Mouse (Mus musculus) hindbrain, embryonic 14.5 days (tissue): ENCODE measurements at regions not wholly inside any gene's neighbourhood (a gene's known extent, or its start where the extent isn't known, plus 50 kb on each side); places are given as distances from the start of the nearest gene placed in this dataset.
A peak's percentile ranks its signal among the peaks of the same experiment; 100 is the strongest.

Experiments used
- ATAC-seq: fragments of 200-750 bp; cut with Nextera tagmentation; 2 replicates; pipeline ENCODE4 v1.8.0; 2017; ENCODE audit warnings: moderate number of reproducible peaks, mild to moderate bottlenecking, moderate TSS enrichment, moderate library complexity; ENCODE audit not compliant: low FRiP score
- DNase-seq: peaks from one replicate; pipeline ENCODE4 v3.0.0-alpha.2; 2015; ENCODE audit warnings: low spot score
- H3K27ac ChIP-seq: fragments of 300-500 bp; sonication (generic); 2 replicates; pipeline ENCODE4 v1.5.1; 2014; ENCODE audit warnings: mild to moderate bottlenecking, moderate library complexity
- H3K27me3 ChIP-seq: fragments of 300-500 bp; sonication (generic); 2 replicates; pipeline ENCODE4 v1.6.1; 2014; ENCODE audit warnings: mild to moderate bottlenecking, low read length, mixed read lengths; ENCODE audit not compliant: control insufficient read depth, insufficient read depth
- H3K36me3 ChIP-seq: fragments of 300-500 bp; sonication (generic); replicated peaks from 2 replicates; pipeline ENCODE4 v1.6.1; 2014; ENCODE audit not compliant: control insufficient read depth, insufficient read depth
- H3K4me1 ChIP-seq: fragments of 300-500 bp; sonication (generic); replicated peaks from 2 replicates; pipeline ENCODE4 v1.6.1; 2014; ENCODE audit warnings: antibody characterized with exemption, low read length, mixed read lengths; ENCODE audit not compliant: control insufficient read depth, insufficient read depth
- H3K4me2 ChIP-seq: fragments of 300-500 bp; sonication (generic); replicated peaks from 2 replicates; pipeline ENCODE4 v1.6.1; 2014; ENCODE audit warnings: mild to moderate bottlenecking, moderate library complexity
- H3K4me3 ChIP-seq: fragments of 300-500 bp; sonication (generic); replicated peaks from 2 replicates; pipeline ENCODE4 v1.5.1; 2014; ENCODE audit warnings: mild to moderate bottlenecking, low read length
- H3K9ac ChIP-seq: fragments of 300-500 bp; sonication (generic); 2 replicates; pipeline ENCODE4 v1.6.1; 2014
- H3K9me3 ChIP-seq: fragments of 300-500 bp; sonication (generic); 2 replicates; pipeline ENCODE4 v1.6.1; 2016; ENCODE audit warnings: low read length; ENCODE audit not compliant: control insufficient read depth
- WGBS: fragments of 180-500 bp; shearing (Covaris S2); extraction: QIAGEN DNeasy Blood & Tissue Kit; methylation state at CpG from one replicate; pipeline ENCODE4 v1.1.7; 2014; 5-methylcytosine and 5-hydroxymethylcytosine counted together

GRCm38 (mm10) chr3:150493433-150494045 lies 944.1 kb upstream of the Adgrl4 start:
- no peaks in the 10 kb centered on the region for H3K36me3 ChIP-seq

DNA sequence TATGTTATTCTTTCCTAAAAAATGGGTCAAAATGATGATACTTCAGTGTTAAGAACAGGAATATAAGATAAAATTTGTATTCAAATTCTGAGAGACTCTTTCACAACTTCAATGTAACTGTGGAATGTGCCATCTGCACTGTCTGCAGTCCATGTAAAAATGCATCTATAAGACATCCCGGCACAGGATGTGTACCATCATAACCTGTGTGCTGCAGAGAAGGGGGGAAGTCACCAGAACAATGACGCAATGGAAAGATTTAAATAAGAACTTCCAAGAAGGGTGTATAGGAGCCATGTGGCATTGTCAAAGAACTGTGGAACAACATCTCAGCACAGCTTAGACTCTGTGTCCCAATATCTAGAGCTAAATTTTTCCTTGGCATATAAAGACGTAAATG lies 906.7 kb upstream of the Adgrl4 start:
- Histone ChIP-seq H3K9ac (no peak overlapping the region), H3K36me3 (no peaks in the 10 kb centered on the region), H3K4me3 (no peak overlapping the region), H3K27me3 (no peaks in the 10 kb centered on the region), H3K4me1 (no peaks in the 10 kb centered on the region), H3K4me2 (no peak overlapping the region), H3K9me3 (no peaks in the 10 kb centered on the region), H3K27ac (no peak overlapping the region)
- WGBS, result 88% methylated on average over 3 of the region's 3 CpGs
- ATAC-seq, result no peak
- DNase-seq, result no peak

More at GRCm38 (mm10) chr3:150493433-150494045, 944.1 kb upstream of the Adgrl4 start:
- ATAC-seq (no peak), DNase-seq (no peak)
- no peak overlapping the region for H3K27ac ChIP-seq
- no peaks in the 10 kb centered on the region for H3K27me3 ChIP-seq
- no peaks in the 10 kb centered on the region for H3K4me1 ChIP-seq
- no peak overlapping the region for H3K4me2 ChIP-seq
- H3K4me3 ChIP-seq, result no peak overlapping the region
- 87% methylated on average over 2 of the region's 2 CpGs for WGBS
- no peaks in the 10 kb centered on the region for H3K9me3 ChIP-seq
- no peak overlapping the region for H3K9ac ChIP-seq

- WGBS, result 87% methylated on average over 5 of the region's 5 CpGs
- no peak for ATAC-seq
- DNase-seq, result no peak
Measured at GRCm38 (mm10) chr3:150543118-150543517, 894.6 kb upstream of the Adgrl4 start.

DNA sequence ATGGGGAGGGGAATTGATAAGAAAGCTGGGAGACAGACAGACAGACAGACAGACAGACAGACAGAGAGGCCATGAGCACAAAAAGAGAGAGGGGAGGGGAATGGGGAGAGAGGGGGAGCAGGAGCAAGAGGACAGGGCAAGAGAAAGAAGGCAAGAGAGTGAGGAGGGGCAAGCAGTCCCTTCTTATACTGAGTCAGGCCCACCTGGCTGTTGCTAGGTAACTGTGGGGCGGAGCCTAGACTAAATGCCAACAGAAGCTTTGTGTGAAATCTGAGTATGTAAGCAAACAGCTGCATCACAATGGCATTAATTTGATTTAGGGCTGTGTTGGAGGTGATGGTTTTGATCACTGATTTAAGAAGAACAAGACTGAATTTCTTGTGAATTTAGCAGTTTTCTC lies 849.2 kb upstream of the Adgrl4 start:
- no peaks in the 10 kb centered on the region for H3K36me3 ChIP-seq
- peak; percentile 32 for DNase-seq
- 52% methylated on average over 1 of the region's 1 CpGs for WGBS
- no peak overlapping the region for H3K4me2 ChIP-seq
- H3K27ac ChIP-seq, result no peak overlapping the region
- H3K4me3 ChIP-seq, result no peak overlapping the region
- no peak overlapping the region for H3K9ac ChIP-seq
- H3K4me1 ChIP-seq, result no peaks in the 10 kb centered on the region
- no peaks in the 10 kb centered on the region for H3K27me3 ChIP-seq
- no peak for ATAC-seq
- H3K9me3 ChIP-seq, result no peaks in the 10 kb centered on the region

More at GRCm38 (mm10) chr3:150543118-150543517, 894.6 kb upstream of the Adgrl4 start:
- Histone ChIP-seq H3K27me3 (no peaks in the 10 kb centered on the region), H3K27ac (no peak overlapping the region), H3K9me3 (no peaks in the 10 kb centered on the region), H3K36me3 (no peaks in the 10 kb centered on the region), H3K4me1 (no peaks in the 10 kb centered on the region), H3K9ac (no peak overlapping the region), H3K4me2 (no peak overlapping the region), H3K4me3 (no peak overlapping the region)

- H3K27me3 ChIP-seq, result no peaks in the 10 kb centered on the region
- no peak overlapping the region for H3K4me3 ChIP-seq
- no peaks in the 10 kb centered on the region for H3K9me3 ChIP-seq
- H3K4me2 ChIP-seq, result no peak overlapping the region
- DNase-seq, result no peak
- H3K27ac ChIP-seq, result no peak overlapping the region
- no peak overlapping the region for H3K9ac ChIP-seq
- whole genome bisulfite sequencing, result 95% methylated on average over 2 of the region's 2 CpGs
- ATAC-seq, result no peak
- H3K4me1 ChIP-seq, result no peaks in the 10 kb centered on the region
- H3K36me3 ChIP-seq, result no peaks in the 10 kb centered on the region
Measured at GRCm38 (mm10) chr3:150590978-150591377, 846.7 kb upstream of the Adgrl4 start.

DNA sequence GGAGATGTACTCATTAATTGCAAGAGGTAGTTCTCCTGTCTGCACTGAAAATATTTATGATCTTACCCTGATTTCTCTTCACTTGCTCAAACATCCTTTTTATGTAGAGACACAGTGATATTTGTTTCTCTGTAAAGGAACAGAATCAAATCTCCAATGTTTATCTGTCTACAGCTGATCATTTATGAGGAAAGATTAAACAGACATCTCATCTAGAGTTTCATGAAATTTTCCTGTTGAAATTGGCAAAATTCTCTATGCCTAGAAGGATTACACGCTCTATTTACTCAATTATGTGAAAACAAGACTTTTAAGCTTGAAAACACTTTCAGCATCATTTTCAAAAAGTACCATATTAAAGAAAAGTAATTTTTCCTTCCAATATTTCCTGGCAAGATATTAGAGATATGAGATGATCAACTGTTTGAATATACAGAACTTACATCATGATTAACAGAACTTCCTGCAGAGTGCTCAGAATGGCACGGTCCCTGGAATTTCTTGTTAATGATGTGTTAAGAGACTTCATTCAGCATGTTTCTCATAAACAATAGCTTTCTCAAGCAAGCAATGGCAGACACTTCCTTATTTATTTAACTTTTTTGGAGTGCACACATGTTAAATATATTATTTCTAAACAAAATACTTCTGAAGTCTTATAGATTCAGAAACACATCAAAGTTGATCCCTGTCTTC lies 834.1 kb upstream of the Adgrl4 start:
- H3K9ac ChIP-seq, result no peak overlapping the region
- ATAC-seq (no peak), DNase-seq (no peak)
- H3K27ac ChIP-seq, result no peak overlapping the region
- no peaks in the 10 kb centered on the region for H3K36me3 ChIP-seq
- WGBS, result 75% methylated on average over 2 of the region's 2 CpGs
- no peak overlapping the region for H3K4me2 ChIP-seq
- H3K4me1 ChIP-seq, result no peaks in the 10 kb centered on the region
- no peaks in the 10 kb centered on the region for H3K9me3 ChIP-seq
- no peaks in the 10 kb centered on the region for H3K27me3 ChIP-seq
- no peak overlapping the region for H3K4me3 ChIP-seq

- WGBS, result 78% methylated on average over 15 of the region's 15 CpGs
- no peaks in the 10 kb centered on the region for H3K36me3 ChIP-seq
Measured at GRCm38 (mm10) chr3:150610681-150611101, 827.0 kb upstream of the Adgrl4 start.

GRCm38 (mm10) chr3:150637544-150637943 lies 800.1 kb upstream of the Adgrl4 start:
- DNase-seq (no peak), ATAC-seq (no peak)
- Histone ChIP-seq H3K27ac (no peak overlapping the region), H3K9ac (no peak overlapping the region), H3K27me3 (no peaks in the 10 kb centered on the region), H3K36me3 (no peaks in the 10 kb centered on the region), H3K4me2 (no peak overlapping the region), H3K4me3 (no peak overlapping the region), H3K9me3 (no peaks in the 10 kb centered on the region), H3K4me1 (no peaks in the 10 kb centered on the region)
- 97% methylated on average over 3 of the region's 3 CpGs for WGBS

More at GRCm38 (mm10) chr3:150610681-150611101, 827.0 kb upstream of the Adgrl4 start:
- no peak overlapping the region for H3K27ac ChIP-seq
- DNase-seq (peak; percentile 34), ATAC-seq (peak; percentile 66; the same call in 1 of the 2 replicates)
- H3K9ac ChIP-seq, result no peak overlapping the region
- no peak overlapping the region for H3K4me2 ChIP-seq
- H3K4me1 ChIP-seq, result no peaks in the 10 kb centered on the region
- H3K4me3 ChIP-seq, result no peak overlapping the region
- no peaks in the 10 kb centered on the region for H3K9me3 ChIP-seq
- no peaks in the 10 kb centered on the region for H3K27me3 ChIP-seq

DNA sequence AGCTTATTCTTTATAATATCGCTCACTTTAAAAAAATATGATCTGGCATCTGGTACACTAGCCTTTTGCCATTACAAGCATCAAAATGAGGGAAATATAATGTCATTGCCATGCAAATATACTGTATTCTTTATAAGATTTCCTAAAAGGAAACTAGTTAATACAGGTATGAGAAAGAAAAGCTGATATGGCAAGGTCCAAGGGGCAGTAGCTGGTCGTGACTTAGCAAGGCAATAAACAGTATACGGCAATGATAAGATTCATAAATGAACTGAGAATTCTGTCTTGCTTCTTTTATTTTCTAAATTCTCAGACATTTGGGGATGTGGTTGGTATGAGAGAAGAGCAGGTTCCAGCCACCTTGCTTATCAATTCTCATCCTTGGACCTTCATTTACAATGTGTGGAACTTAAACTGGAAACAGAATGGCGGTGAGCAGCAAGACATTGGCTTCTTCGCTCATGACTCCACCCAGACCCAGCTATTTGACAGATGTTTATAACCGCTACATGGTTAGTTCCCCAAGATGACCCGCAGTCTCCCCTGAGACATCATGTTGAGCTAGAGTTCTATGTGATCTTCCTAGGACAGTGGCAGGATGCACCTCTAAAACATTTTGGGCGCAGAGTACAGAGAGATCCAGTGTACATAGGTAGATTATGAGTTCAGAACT lies 797.5 kb upstream of the Adgrl4 start:
- Histone ChIP-seq H3K27ac (no peak overlapping the region), H3K4me2 (no peak overlapping the region), H3K9ac (no peak overlapping the region), H3K36me3 (no peaks in the 10 kb centered on the region), H3K4me1 (no peaks in the 10 kb centered on the region), H3K4me3 (no peak overlapping the region), H3K9me3 (no peaks in the 10 kb centered on the region), H3K27me3 (no peaks in the 10 kb centered on the region)
- DNase-seq, result no peak
- WGBS, result 92% methylated on average over 8 of the region's 8 CpGs
- no peak for ATAC-seq
